Mouse (Mus musculus) embryonic facial prominence, embryonic 14.5 days (tissue): Measurements from ENCODE around the gene Wipf2. TPM values are rescaled to one million over a fixed set of nuclear protein-coding genes. Genes with fewer than 3 reads are reported as not detected.
A peak's percentile ranks its signal among the peaks of the same experiment; 100 is the strongest.
"Not testable (repeated sequence)": the region's sequence is repeated elsewhere in the genome, so short reads cannot be mapped to it uniquely, and the experiment has no call there.

Experiments used
- ATAC-seq: fragments of 200-750 bp; cut with Nextera tagmentation; 2 replicates; pipeline ENCODE4 v1.8.0; 2017; ENCODE audit warnings: low read depth, moderate number of reproducible peaks, moderate TSS enrichment
- DNase-seq: peaks from one replicate; pipeline ENCODE4 v3.0.0-alpha.2; 2015; ENCODE audit warnings: low spot score
- H3K27ac ChIP-seq: fragments of 300-500 bp; sonication (generic); replicated peaks from 2 replicates; pipeline ENCODE4 v1.5.1; 2014; ENCODE audit warnings: low read depth, mild to moderate bottlenecking, low read length, moderate library complexity
- H3K27me3 ChIP-seq: fragments of 300-500 bp; sonication (generic); replicated peaks from 2 replicates; pipeline ENCODE4 v1.6.1; 2014; ENCODE audit warnings: low read length; ENCODE audit not compliant: control insufficient read depth, insufficient read depth
- H3K36me3 ChIP-seq: fragments of 300-500 bp; sonication (generic); 2 replicates; pipeline ENCODE4 v1.6.1; 2014; ENCODE audit warnings: low read length, mixed read lengths; ENCODE audit not compliant: control insufficient read depth, insufficient read depth
- H3K4me1 ChIP-seq: fragments of 300-500 bp; sonication (generic); 2 replicates; pipeline ENCODE4 v1.6.1; 2014; ENCODE audit warnings: antibody characterized with exemption, low read length; ENCODE audit not compliant: control insufficient read depth, insufficient read depth
- H3K4me2 ChIP-seq: fragments of 300-500 bp; sonication (generic); 2 replicates; pipeline ENCODE4 v1.6.1; 2014; ENCODE audit warnings: low read depth, mild to moderate bottlenecking, low read length, moderate library complexity, mixed read lengths
- H3K4me3 ChIP-seq: fragments of 300-500 bp; sonication (generic); 2 replicates; pipeline ENCODE4 v1.5.1; 2014; ENCODE audit warnings: low read depth, mild to moderate bottlenecking, low read length
- H3K9ac ChIP-seq: fragments of 300-500 bp; sonication (generic); 2 replicates; pipeline ENCODE4 v1.6.1; 2014; ENCODE audit warnings: low read depth, mild to moderate bottlenecking, low read length, moderate library complexity, mixed read lengths
- H3K9me3 ChIP-seq: fragments of 300-500 bp; sonication (generic); 2 replicates; pipeline ENCODE4 v1.6.1; 2016; ENCODE audit warnings: low read length; ENCODE audit not compliant: control insufficient read depth
- WGBS: fragments of 180-500 bp; shearing (Covaris S2); extraction: QIAGEN DNeasy Blood & Tissue Kit; methylation state at CpG from one replicate; pipeline ENCODE4 v1.1.7; 2014; 5-methylcytosine and 5-hydroxymethylcytosine counted together
- polyA plus RNA-seq: library from polyadenylated mRNA; unstranded; fragments of >200 nt; fragmentation: Nextera tagmentation; extraction: Ambion mirVana; gene quantifications from 2 replicates; pipeline ENCODE4 v1.2.1, GENCODE M21; 2014

The Wipf2 gene
- 3.9 and 4.3 TPM in 2 replicates for polyA plus RNA-seq

- peak within 1 kb of the TSS; percentile 92 for H3K27ac ChIP-seq
- H3K9ac ChIP-seq: peak within 1 kb of the TSS; percentile 81
- peaks cover 8% of the 10 kb centered on the region; the same call in 1 of the 2 replicates for H3K4me1 ChIP-seq
- H3K9me3 ChIP-seq: no peaks in the 10 kb centered on the region
- H3K4me3 ChIP-seq: peak within 1 kb of the TSS; percentile 69
- peak; percentile 94 for ATAC-seq
- H3K27me3 ChIP-seq: no peaks in the 10 kb centered on the region
- peak; percentile 98 for DNase-seq
- 14% methylated on average over 21 of the region's 41 CpGs for WGBS
- peak within 1 kb of the TSS; percentile 66 for H3K4me2 ChIP-seq
- H3K36me3 ChIP-seq: peaks cover 20% of the 10 kb centered on the region; the same call in 1 of the 2 replicates
These were observed at the start of gene Wipf2 for GRCm38 (mm10) chr11:98863028-98863750. Gene Wipf2 (plus strand): TSS chr11:98863638.

GRCm38 (mm10) chr11:98816706-98817239, 46.7 kb upstream of the Wipf2 start:
- no peaks in the 10 kb centered on the region for H3K9me3 ChIP-seq
- no peak overlapping the region for H3K4me3 ChIP-seq
- H3K4me1 ChIP-seq: no peaks in the 10 kb centered on the region
- DNase-seq: no peak
- H3K9ac ChIP-seq: no peak overlapping the region
- no peak overlapping the region for H3K4me2 ChIP-seq
- no peak for ATAC-seq
- WGBS: 96% methylated on average over 1 of the region's 1 CpGs
- no peaks in the 10 kb centered on the region for H3K27me3 ChIP-seq
- H3K27ac ChIP-seq: no peak overlapping the region
- H3K36me3 ChIP-seq: peaks cover 97% of the 10 kb centered on the region

GRCm38 (mm10) chr11:98820968-98821367, 42.5 kb upstream of the Wipf2 start:
- Histone ChIP-seq H3K36me3 (peaks cover 98% of the 10 kb centered on the region), H3K27me3 (no peaks in the 10 kb centered on the region), H3K4me1 (no peaks in the 10 kb centered on the region), H3K27ac (no peak overlapping the region), H3K9me3 (no peaks in the 10 kb centered on the region), H3K4me2 (no peak overlapping the region), H3K4me3 (no peak overlapping the region), H3K9ac (no peak overlapping the region)
- no peak for DNase-seq
- WGBS: 93% methylated on average over 5 of the region's 5 CpGs
- ATAC-seq: no peak

GRCm38 (mm10) chr11:98826071-98826470, 37.4 kb upstream of the Wipf2 start:
- DNase-seq, H3K27me3 ChIP-seq, ATAC-seq, H3K4me1 ChIP-seq, H3K4me2 ChIP-seq, H3K9ac ChIP-seq, H3K9me3 ChIP-seq, H3K27ac ChIP-seq, H3K4me3 ChIP-seq: not testable (repeated sequence)
- WGBS: 94% methylated on average over 2 of the region's 2 CpGs
- peaks cover 96% of the 10 kb centered on the region for H3K36me3 ChIP-seq

- Histone ChIP-seq H3K27ac (no peak overlapping the region), H3K4me1 (no peaks in the 10 kb centered on the region), H3K4me2 (no peak overlapping the region), H3K36me3 (peaks cover 96% of the 10 kb centered on the region), H3K27me3 (no peaks in the 10 kb centered on the region), H3K9ac (no peak overlapping the region), H3K9me3 (no peaks in the 10 kb centered on the region), H3K4me3 (no peak overlapping the region)
- DNase-seq (no peak), ATAC-seq (no peak)
- 87% methylated on average over 2 of the region's 2 CpGs for WGBS
These were observed 35.6 kb upstream of the Wipf2 start for GRCm38 (mm10) chr11:98827877-98828276.

- Histone ChIP-seq H3K27me3 (no peaks in the 10 kb centered on the region), H3K27ac (no peak overlapping the region), H3K4me2 (no peak overlapping the region), H3K9me3 (no peaks in the 10 kb centered on the region), H3K9ac (no peak overlapping the region), H3K36me3 (peaks cover 94% of the 10 kb centered on the region), H3K4me3 (no peak overlapping the region), H3K4me1 (no peaks in the 10 kb centered on the region)
- no peak for ATAC-seq
- DNase-seq: no peak
- WGBS: 72% methylated on average over 12 of the region's 12 CpGs
These were observed 34.2 kb upstream of the Wipf2 start for GRCm38 (mm10) chr11:98829091-98829775.

GRCm38 (mm10) chr11:98829875-98830274, 33.6 kb upstream of the Wipf2 start:
- Histone ChIP-seq H3K9ac (no peak overlapping the region), H3K27ac (no peak overlapping the region), H3K36me3 (peaks cover 87% of the 10 kb centered on the region), H3K4me2 (no peak overlapping the region), H3K4me3 (no peak overlapping the region), H3K27me3 (no peaks in the 10 kb centered on the region), H3K9me3 (no peaks in the 10 kb centered on the region), H3K4me1 (no peaks in the 10 kb centered on the region)
- DNase-seq (no peak), ATAC-seq (no peak)
- WGBS: 85% methylated on average over 4 of the region's 4 CpGs

- no peak overlapping the region for H3K4me2 ChIP-seq
- no peak overlapping the region for H3K9ac ChIP-seq
- H3K36me3 ChIP-seq: peaks cover 35% of the 10 kb centered on the region
- H3K4me3 ChIP-seq: no peak overlapping the region
- H3K27me3 ChIP-seq: no peaks in the 10 kb centered on the region; the same call in 1 of the 2 replicates
- H3K27ac ChIP-seq: no peak overlapping the region
- peaks cover 10% of the 10 kb centered on the region for H3K4me1 ChIP-seq
- ATAC-seq (no peak), DNase-seq (no peak)
- H3K9me3 ChIP-seq: no peaks in the 10 kb centered on the region
- 56% methylated on average over 5 of the region's 5 CpGs for WGBS
These were observed 28.1 kb upstream of the Wipf2 start for GRCm38 (mm10) chr11:98835296-98835695.
